Mouse (Mus musculus) midbrain, embryonic 11.5 days (tissue): ENCODE measurements around the gene Sgsm2. TPM values are rescaled to one million over a fixed set of nuclear protein-coding genes. Genes with fewer than 3 reads are reported as not detected.
A peak's percentile ranks its signal among the peaks of the same experiment; 100 is the strongest.

Experiments
- ATAC-seq: fragments of 200-750 bp; cut with Nextera tagmentation; 2 replicates; pipeline ENCODE4 v1.8.0; 2017; ENCODE audit warnings: moderate TSS enrichment, moderate library complexity; ENCODE audit not compliant: low FRiP score
- DNase-seq: peaks from one replicate; pipeline ENCODE4 v3.0.0; 2015; ENCODE audit warnings: low spot score; ENCODE audit errors: missing footprints
- H3K27ac ChIP-seq: fragments of 300-500 bp; sonication (generic); 2 replicates; pipeline ENCODE4 v1.5.1; 2014; ENCODE audit warnings: low read depth, low read length
- H3K27me3 ChIP-seq: fragments of 300-500 bp; sonication (generic); 2 replicates; pipeline ENCODE4 v1.6.1; 2014; ENCODE audit warnings: mild to moderate bottlenecking, low read length, moderate library complexity, mixed read lengths; ENCODE audit not compliant: control insufficient read depth, insufficient read depth
- H3K36me3 ChIP-seq: fragments of 300-500 bp; sonication (generic); 2 replicates; pipeline ENCODE4 v1.6.1; 2014; ENCODE audit warnings: mild to moderate bottlenecking, low read length, moderate library complexity, mixed read lengths; ENCODE audit not compliant: control insufficient read depth, insufficient read depth
- H3K4me1 ChIP-seq: fragments of 300-500 bp; sonication (generic); 2 replicates; pipeline ENCODE4 v1.6.1; 2014; ENCODE audit warnings: low read length; ENCODE audit not compliant: control insufficient read depth, insufficient read depth
- H3K4me2 ChIP-seq: fragments of 300-500 bp; sonication (generic); 2 replicates; pipeline ENCODE4 v1.6.1; 2014; ENCODE audit warnings: mild to moderate bottlenecking, moderate library complexity
- H3K4me3 ChIP-seq: fragments of 300-500 bp; sonication (generic); 2 replicates; pipeline ENCODE4 v1.5.1; 2014; ENCODE audit warnings: low read depth, low read length
- H3K9ac ChIP-seq: fragments of 300-500 bp; sonication (generic); 2 replicates; pipeline ENCODE4 v1.6.1; 2014; ENCODE audit warnings: low read length
- H3K9me3 ChIP-seq: fragments of 300-500 bp; sonication (generic); 2 replicates; pipeline ENCODE4 v1.6.1; 2016; ENCODE audit warnings: low read length; ENCODE audit not compliant: control insufficient read depth
- WGBS: fragments of 180-500 bp; shearing (Covaris S2); extraction: QIAGEN DNeasy Blood & Tissue Kit; methylation state at CpG from one replicate; pipeline ENCODE4 v1.1.7; 2014; 5-methylcytosine and 5-hydroxymethylcytosine counted together
- polyA plus RNA-seq: library from polyadenylated mRNA; unstranded; fragments of >200 nt; fragmentation: Nextera tagmentation; extraction: Ambion mirVana; gene quantifications from 2 replicates; pipeline ENCODE4 v1.2.1, GENCODE M21; 2014

The Sgsm2 gene
- polyA plus RNA-seq, 1 experiment from 2014 or later = 6.8 TPM

GRCm38 (mm10) chr11:74834650-74835277 lies 62.1 kb downstream of the Sgsm2 start:
- Histone ChIP-seq H3K4me2 (no peak overlapping the region), H3K36me3 (no peaks in the 10 kb centered on the region), H3K4me1 (peaks cover 32% of the 10 kb centered on the region), H3K27me3 (no peaks in the 10 kb centered on the region), H3K9me3 (no peaks in the 10 kb centered on the region), H3K27ac (no peak overlapping the region), H3K4me3 (no peak overlapping the region), H3K9ac (no peak overlapping the region)
- ATAC-seq (no peak), DNase-seq (no peak)
- WGBS = 73% methylated on average over 5 of the region's 5 CpGs

DNA sequence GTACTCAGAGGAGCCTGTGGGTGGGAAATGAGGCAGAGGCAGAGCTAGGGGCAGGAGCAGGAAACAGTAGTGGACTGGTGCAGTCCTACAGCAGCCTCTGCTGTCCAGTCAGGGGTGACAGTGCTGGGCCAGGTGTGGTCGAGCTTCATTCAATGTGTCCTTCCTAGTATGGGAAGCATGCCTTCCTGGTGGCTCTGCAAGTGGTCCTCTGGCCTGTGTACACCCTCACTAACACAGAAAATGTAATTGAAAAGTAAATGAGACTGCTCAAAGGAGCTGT lies 62.6 kb downstream of the Sgsm2 start:
- Histone ChIP-seq H3K27ac (no peak overlapping the region), H3K4me1 (peaks cover 32% of the 10 kb centered on the region), H3K9ac (no peak overlapping the region), H3K9me3 (no peaks in the 10 kb centered on the region), H3K4me2 (no peak overlapping the region), H3K36me3 (no peaks in the 10 kb centered on the region), H3K27me3 (no peaks in the 10 kb centered on the region), H3K4me3 (no peak overlapping the region)
- DNase-seq (no peak), ATAC-seq (no peak)
- 79% methylated on average over 1 of the region's 1 CpGs for WGBS

DNA sequence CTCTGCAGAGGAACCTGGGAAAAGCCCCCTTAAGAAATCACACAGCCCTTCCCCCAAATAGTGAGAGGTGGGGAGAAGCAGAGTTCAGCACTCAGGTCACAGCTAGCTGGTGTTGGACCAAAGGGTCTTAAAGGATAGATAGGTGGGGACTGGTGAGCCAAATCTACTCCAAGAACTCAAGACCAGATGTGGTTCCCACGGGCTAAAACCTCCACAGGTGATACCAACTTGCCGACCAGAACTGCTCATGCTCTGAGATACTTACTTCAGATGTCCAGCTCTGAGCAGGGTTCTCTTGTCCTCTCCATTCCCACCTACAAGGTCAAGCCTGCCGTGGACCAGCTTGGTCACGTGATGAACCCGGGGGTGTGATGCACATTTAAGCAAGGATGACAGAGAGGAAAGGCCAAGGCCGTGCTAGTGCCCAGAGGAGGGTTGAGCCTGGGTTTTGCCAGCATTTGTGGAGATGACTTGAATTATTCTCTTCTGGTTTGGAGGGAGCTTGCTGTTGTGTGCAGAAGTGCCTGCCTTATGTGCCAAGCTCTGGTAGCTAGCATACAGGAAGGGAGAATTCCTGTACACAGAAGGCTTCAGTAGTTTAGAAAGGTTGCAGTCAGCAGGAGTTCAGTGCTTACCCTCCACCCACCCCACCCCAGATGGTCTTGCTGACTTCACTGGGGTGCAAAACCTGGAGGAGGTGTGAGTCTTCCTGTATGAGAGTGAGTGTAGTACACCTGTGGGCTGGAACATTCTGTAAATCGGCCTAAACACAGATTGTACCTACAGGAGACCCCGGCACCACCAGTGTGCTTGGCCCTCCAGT lies 63.1 kb downstream of the Sgsm2 start:
- no peaks in the 10 kb centered on the region for H3K27me3 ChIP-seq
- H3K9ac ChIP-seq = peak overlapping the region; percentile 16; the same call in 1 of the 2 replicates
- H3K4me3 ChIP-seq = no peak overlapping the region
- H3K9me3 ChIP-seq = no peaks in the 10 kb centered on the region
- WGBS = 83% methylated on average over 8 of the region's 8 CpGs
- H3K27ac ChIP-seq = no peak overlapping the region
- no peaks in the 10 kb centered on the region for H3K36me3 ChIP-seq
- DNase-seq (no peak), ATAC-seq (no peak)
- peaks cover 32% of the 10 kb centered on the region for H3K4me1 ChIP-seq
- peak overlapping the region; percentile 87 for H3K4me2 ChIP-seq

- H3K27ac ChIP-seq = peak overlapping the region; percentile 67
- H3K4me2 ChIP-seq = peak overlapping the region; percentile 87
- peaks cover 28% of the 10 kb centered on the region for H3K4me1 ChIP-seq
- no peak for ATAC-seq
- peak overlapping the region; percentile 81 for H3K4me3 ChIP-seq
- no peaks in the 10 kb centered on the region for H3K36me3 ChIP-seq
- under 1% methylated on average over 26 of the region's 26 CpGs for WGBS
- H3K27me3 ChIP-seq = no peaks in the 10 kb centered on the region
- no peaks in the 10 kb centered on the region for H3K9me3 ChIP-seq
- peak overlapping the region; percentile 47 for H3K9ac ChIP-seq
- peak; percentile 93 for DNase-seq
These were observed 64.2 kb downstream of the Sgsm2 start for GRCm38 (mm10) chr11:74832503-74833143.

GRCm38 (mm10) chr11:74831606-74832451 lies 65.0 kb downstream of the Sgsm2 start:
- Histone ChIP-seq H3K9ac (peak overlapping the region; percentile 86), H3K4me3 (peak overlapping the region; percentile 81), H3K4me2 (peak overlapping the region; percentile 87), H3K9me3 (no peaks in the 10 kb centered on the region), H3K36me3 (no peaks in the 10 kb centered on the region), H3K27ac (peak overlapping the region; percentile 87), H3K27me3 (no peaks in the 10 kb centered on the region), H3K4me1 (peaks cover 22% of the 10 kb centered on the region)
- peak; percentile 100 for DNase-seq
- ATAC-seq = peak; percentile 82
- WGBS = under 1% methylated on average over 57 of the region's 61 CpGs

DNA sequence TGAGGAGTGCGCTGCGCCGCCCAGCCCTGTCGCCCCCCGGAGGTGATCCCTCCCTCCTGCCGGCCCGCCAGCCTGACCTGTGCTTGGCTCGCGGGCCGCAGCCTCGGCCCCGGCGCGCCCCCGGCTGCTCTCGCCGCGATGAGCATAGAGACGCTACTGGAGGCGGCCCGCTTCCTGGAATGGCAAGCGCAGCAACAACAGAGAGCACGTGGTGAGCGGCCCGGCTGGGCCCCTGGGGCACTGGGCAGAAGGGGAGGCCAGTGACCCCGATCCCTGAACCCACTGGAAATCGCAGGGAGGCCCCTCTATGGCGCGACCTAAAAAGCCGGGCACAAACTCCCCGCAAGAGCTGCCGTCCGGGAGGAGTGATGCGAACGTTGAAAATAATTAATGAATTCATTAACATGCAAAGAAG lies 65.7 kb downstream of the Sgsm2 start:
- H3K27ac ChIP-seq = peak overlapping the region; percentile 87
- no peaks in the 10 kb centered on the region for H3K27me3 ChIP-seq
- peak overlapping the region; percentile 81 for H3K4me3 ChIP-seq
- H3K9ac ChIP-seq = peak overlapping the region; percentile 86
- DNase-seq (peak; percentile 96), ATAC-seq (no peak)
- H3K4me2 ChIP-seq = peak overlapping the region; percentile 87
- under 1% methylated on average over 35 of the region's 35 CpGs for WGBS
- H3K4me1 ChIP-seq = peaks cover 22% of the 10 kb centered on the region
- H3K36me3 ChIP-seq = no peaks in the 10 kb centered on the region
- H3K9me3 ChIP-seq = no peaks in the 10 kb centered on the region

DNA sequence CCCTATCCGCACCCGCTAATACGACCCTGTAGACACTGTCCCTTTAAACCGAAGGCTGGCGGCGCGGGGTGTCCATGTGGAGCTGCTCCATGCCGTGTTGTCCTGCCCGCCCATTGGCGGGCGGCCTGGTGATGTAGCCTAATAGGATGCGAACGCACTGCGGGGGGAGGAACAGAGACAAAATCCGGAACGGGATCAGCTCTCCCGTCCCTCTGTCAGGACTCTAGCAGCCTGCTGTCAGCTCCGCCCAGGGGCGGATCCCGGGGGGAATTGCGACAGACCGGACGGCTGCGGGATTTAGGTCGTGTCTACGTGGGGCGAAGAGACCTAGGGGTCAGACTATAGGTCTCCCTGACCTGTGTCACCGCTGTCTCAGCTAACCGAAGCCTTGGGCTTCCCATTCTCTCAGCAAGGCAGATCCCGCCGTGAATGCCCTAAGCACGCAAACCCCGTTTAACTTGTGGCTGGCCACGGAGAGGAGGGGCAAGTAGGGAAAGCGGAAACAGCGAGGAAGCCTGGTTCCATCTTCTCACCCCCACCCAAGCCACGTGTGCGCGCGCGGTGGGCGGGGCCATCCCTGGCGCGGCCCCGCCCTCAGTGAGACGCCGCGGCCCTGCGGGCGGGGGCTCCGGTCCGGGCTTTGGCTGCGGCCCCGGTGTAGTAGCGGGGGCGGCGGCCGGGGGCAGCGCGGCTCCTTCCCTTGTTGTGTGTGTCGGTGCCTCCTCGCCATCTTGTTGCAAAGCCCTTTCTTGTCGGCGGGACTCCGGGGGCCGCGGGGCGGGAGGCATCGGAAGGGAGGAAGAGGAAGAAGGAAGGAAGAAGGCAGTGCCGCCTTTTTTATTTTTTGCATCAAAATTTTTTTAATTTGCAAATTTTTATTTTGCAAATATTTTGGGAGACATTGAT lies 66.4 kb downstream of the Sgsm2 start, which contains the start of gene Mnt:
Mnt (plus strand) TSS at position 665 of the 906 bp plus-strand sequence.
- ATAC-seq (peak; percentile 90), DNase-seq (peak; percentile 100)
- H3K27me3 ChIP-seq = no peaks in the 10 kb centered on the region
- H3K36me3 ChIP-seq = no peaks in the 10 kb centered on the region
- H3K27ac ChIP-seq = peak within 1 kb of the TSS; percentile 87
- H3K9me3 ChIP-seq = no peaks in the 10 kb centered on the region
- peak within 1 kb of the TSS; percentile 87 for H3K4me2 ChIP-seq
- peaks cover 20% of the 10 kb centered on the region for H3K4me1 ChIP-seq
- peak within 1 kb of the TSS; percentile 81 for H3K4me3 ChIP-seq
- WGBS = under 1% methylated on average over 70 of the region's 70 CpGs
- peak within 1 kb of the TSS; percentile 86 for H3K9ac ChIP-seq

GRCm38 (mm10) chr11:74829812-74830211 lies 67.0 kb downstream of the Sgsm2 start:
- ATAC-seq (peak; percentile 52), DNase-seq (peak; percentile 96)
- WGBS = 0% methylated on average over 20 of the region's 20 CpGs
- Histone ChIP-seq H3K9me3 (no peaks in the 10 kb centered on the region), H3K4me3 (peak overlapping the region; percentile 81), H3K9ac (peak overlapping the region; percentile 50; the same call in 1 of the 2 replicates), H3K36me3 (no peaks in the 10 kb centered on the region), H3K4me1 (peaks cover 20% of the 10 kb centered on the region), H3K4me2 (peak overlapping the region; percentile 87), H3K27ac (peak overlapping the region; percentile 87), H3K27me3 (no peaks in the 10 kb centered on the region)
